Mouse (Mus musculus) bone marrow, adult 2 months (tissue): ENCODE results near the gene Mesp1. TPM values are rescaled to one million over a fixed set of nuclear protein-coding genes. Genes with fewer than 3 reads are reported as not detected.

Experiments
- H3K27ac ChIP-seq: fragments of 200-500 bp; 2 replicates; pipeline ENCODE4 v1.5.1; 2012; ENCODE audit warnings: low read depth, mild to moderate bottlenecking, control low read depth, inconsistent platforms, low read length; ENCODE audit not compliant: control insufficient read depth, poor library complexity, insufficient read depth
- H3K4me1 ChIP-seq: fragments of 200-500 bp; 2 replicates; pipeline ENCODE4 v1.6.1; 2011; ENCODE audit warnings: low read length; ENCODE audit not compliant: control insufficient read depth, insufficient read depth
- H3K4me3 ChIP-seq: fragments of 200-500 bp; replicated peaks from 2 replicates; pipeline ENCODE3; 2011; ENCODE audit warnings: mild to moderate bottlenecking, low read depth, low read length, control low read depth; ENCODE audit not compliant: control insufficient read depth
- CTCF ChIP-seq: fragments of 200-500 bp; IDR thresholded peaks from 2 replicates; pipeline ENCODE4 v1.5.1; 2011; ENCODE audit warnings: low read length, control low read depth; ENCODE audit not compliant: control insufficient read depth, insufficient read depth
- POLR2A ChIP-seq: fragments of 200-500 bp; IDR thresholded peaks from 2 replicates; pipeline ENCODE4 v1.6.1; 2011; ENCODE audit warnings: low read depth, mild to moderate bottlenecking, control low read depth, low read length, borderline replicate concordance; ENCODE audit not compliant: control insufficient read depth
- WGBS: fragments of 180-500 bp; shearing (Covaris S2); methylation state at CpG from one replicate; pipeline ENCODE4 v1.1.7; 2018; 5-methylcytosine and 5-hydroxymethylcytosine counted together
- polyA plus RNA-seq: library from polyadenylated mRNA; stranded (reverse); fragments of >200 nt; gene quantifications from 2 replicates; pipeline ENCODE4 v1.2.4, GENCODE M21; 2011; ENCODE audit warnings: low replicate concordance; ENCODE audit not compliant: missing spikeins, insufficient read depth, insufficient read length

Mesp1 gene
- polyA plus RNA-seq, 1 experiment = not detected

- 23% methylated on average over 16 of the region's 16 CpGs for WGBS
- Histone ChIP-seq H3K4me3 (peak overlapping the region; percentile 10), H3K4me1 (no peaks in the 10 kb centered on the region), H3K27ac (no peak overlapping the region)
- TF ChIP-seq CTCF (peak; percentile 79), POLR2A (no peak)
Measured at GRCm38 (mm10) chr7:79780647-79781626, 12.7 kb downstream of the Mesp1 start.

- Histone ChIP-seq H3K4me3 (no peak overlapping the region), H3K27ac (no peak overlapping the region), H3K4me1 (no peaks in the 10 kb centered on the region)
- no peak for TF ChIP-seq CTCF
- TF ChIP-seq POLR2A = no peak
- WGBS = 78% methylated on average over 15 of the region's 15 CpGs
Measured at GRCm38 (mm10) chr7:79771561-79772512, 21.8 kb downstream of the Mesp1 start.

- Histone ChIP-seq H3K4me1 (no peaks in the 10 kb centered on the region), H3K4me3 (no peak overlapping the region), H3K27ac (no peak overlapping the region)
- WGBS = 66% methylated on average over 3 of the region's 3 CpGs
- no peak for TF ChIP-seq CTCF
- TF ChIP-seq POLR2A = no peak
Measured at GRCm38 (mm10) chr7:79769664-79770063, 23.9 kb downstream of the Mesp1 start.

- H3K4me1 ChIP-seq = no peaks in the 10 kb centered on the region
- 51% methylated on average over 1 of the region's 1 CpGs for WGBS
- no peak overlapping the region for H3K27ac ChIP-seq
- TF ChIP-seq CTCF (no peak), POLR2A (no peak)
- no peak overlapping the region for H3K4me3 ChIP-seq
Measured at GRCm38 (mm10) chr7:79765991-79766390, 27.6 kb downstream of the Mesp1 start.

- TF ChIP-seq POLR2A (no peak), CTCF (no peak)
- H3K27ac ChIP-seq = no peak overlapping the region
- no peak overlapping the region for H3K4me3 ChIP-seq
- H3K4me1 ChIP-seq = no peaks in the 10 kb centered on the region
- 64% methylated on average over 8 of the region's 8 CpGs for WGBS
Measured at GRCm38 (mm10) chr7:79762106-79762505, 31.5 kb downstream of the Mesp1 start.

GRCm38 (mm10) chr7:79761124-79761876 lies 32.3 kb downstream of the Mesp1 start:
- WGBS = 45% methylated on average over 5 of the region's 5 CpGs
- TF ChIP-seq POLR2A = no peak
- TF ChIP-seq CTCF = no peak
- Histone ChIP-seq H3K4me3 (no peak overlapping the region), H3K27ac (no peak overlapping the region), H3K4me1 (no peaks in the 10 kb centered on the region)

GRCm38 (mm10) chr7:79759766-79760165 lies 33.8 kb downstream of the Mesp1 start:
- TF ChIP-seq CTCF (no peak), POLR2A (no peak)
- H3K4me3 ChIP-seq = no peak overlapping the region
- no peaks in the 10 kb centered on the region for H3K4me1 ChIP-seq
- no peak overlapping the region for H3K27ac ChIP-seq
